Mouse (Mus musculus) limb, embryonic 14.5 days (tissue): ENCODE measurements around the gene Pim3. TPM values are rescaled to one million over a fixed set of nuclear protein-coding genes. Genes with fewer than 3 reads are reported as not detected.

Experiments
- ATAC-seq: fragments of 200-750 bp; cut with Nextera tagmentation; 2 replicates; pipeline ENCODE4 v1.8.0; 2017; ENCODE audit warnings: low read depth, moderate number of reproducible peaks, moderate TSS enrichment; ENCODE audit not compliant: low FRiP score
- DNase-seq: peaks from one replicate; pipeline ENCODE4 v3.0.0-alpha.2; 2015; ENCODE audit warnings: low spot score
- H3K27ac ChIP-seq: fragments of 300-500 bp; sonication (generic); replicated peaks from 2 replicates; pipeline ENCODE4 v1.5.1; 2014; ENCODE audit warnings: low read depth, mild to moderate bottlenecking, low read length, moderate library complexity, mixed read lengths
- H3K27me3 ChIP-seq: fragments of 300-500 bp; sonication (generic); 2 replicates; pipeline ENCODE4 v1.6.1; 2014; ENCODE audit warnings: low read length, mixed read lengths; ENCODE audit not compliant: control insufficient read depth, insufficient read depth
- H3K36me3 ChIP-seq: fragments of 300-500 bp; sonication (generic); 2 replicates; pipeline ENCODE4 v1.6.1; 2014; ENCODE audit warnings: mild to moderate bottlenecking, low read length, moderate library complexity, mixed read lengths; ENCODE audit not compliant: control insufficient read depth, insufficient read depth
- H3K4me1 ChIP-seq: fragments of 300-500 bp; sonication (generic); 2 replicates; pipeline ENCODE4 v1.6.1; 2014; ENCODE audit warnings: antibody characterized with exemption, low read length, mixed read lengths; ENCODE audit not compliant: control insufficient read depth, insufficient read depth
- H3K4me2 ChIP-seq: fragments of 300-500 bp; sonication (generic); replicated peaks from 2 replicates; pipeline ENCODE4 v1.6.1; 2014; ENCODE audit warnings: low read depth, mild to moderate bottlenecking, low read length, moderate library complexity; ENCODE audit not compliant: severe bottlenecking
- H3K4me3 ChIP-seq: fragments of 300-500 bp; sonication (generic); replicated peaks from 2 replicates; pipeline ENCODE4 v1.5.1; 2014; ENCODE audit warnings: low read length
- H3K9ac ChIP-seq: fragments of 300-500 bp; sonication (generic); 2 replicates; pipeline ENCODE4 v1.6.1; 2014; ENCODE audit warnings: mild to moderate bottlenecking, low read depth, low read length, moderate library complexity; ENCODE audit not compliant: severe bottlenecking
- H3K9me3 ChIP-seq: fragments of 300-500 bp; sonication (generic); 2 replicates; pipeline ENCODE4 v1.6.1; 2016; ENCODE audit warnings: low read length; ENCODE audit not compliant: control insufficient read depth
- POLR2A ChIP-seq: fragments of 200-500 bp; IDR thresholded peaks from 2 replicates; pipeline ENCODE4 v1.8.0; 2012; ENCODE audit warnings: inconsistent platforms, mild to moderate bottlenecking, moderate library complexity, borderline replicate concordance; ENCODE audit not compliant: insufficient read depth, insufficient read length; ENCODE audit errors: extremely low read depth
- WGBS: fragments of 180-500 bp; shearing (Covaris S2); extraction: QIAGEN DNeasy Blood & Tissue Kit; methylation state at CpG from one replicate; pipeline ENCODE4 v1.1.7; 2014; 5-methylcytosine and 5-hydroxymethylcytosine counted together
- polyA plus RNA-seq, 2 experiments: library from polyadenylated mRNA; depleted of rRNA in 1 of 2; stranded (reverse) in 1 of 2; unstranded in 1 of 2; fragments of >200 nt; fragmentation: Nextera tagmentation in 1 of 2; extraction: Ambion mirVana in 1 of 2; gene quantifications; 2 replicates each; pipeline versions ENCODE4 v1.2.1 to v1.2.3; 2012 to 2014

Gene Pim3
- polyA plus RNA-seq, 2 experiments = 15.2 to 38.1 TPM

DNA sequence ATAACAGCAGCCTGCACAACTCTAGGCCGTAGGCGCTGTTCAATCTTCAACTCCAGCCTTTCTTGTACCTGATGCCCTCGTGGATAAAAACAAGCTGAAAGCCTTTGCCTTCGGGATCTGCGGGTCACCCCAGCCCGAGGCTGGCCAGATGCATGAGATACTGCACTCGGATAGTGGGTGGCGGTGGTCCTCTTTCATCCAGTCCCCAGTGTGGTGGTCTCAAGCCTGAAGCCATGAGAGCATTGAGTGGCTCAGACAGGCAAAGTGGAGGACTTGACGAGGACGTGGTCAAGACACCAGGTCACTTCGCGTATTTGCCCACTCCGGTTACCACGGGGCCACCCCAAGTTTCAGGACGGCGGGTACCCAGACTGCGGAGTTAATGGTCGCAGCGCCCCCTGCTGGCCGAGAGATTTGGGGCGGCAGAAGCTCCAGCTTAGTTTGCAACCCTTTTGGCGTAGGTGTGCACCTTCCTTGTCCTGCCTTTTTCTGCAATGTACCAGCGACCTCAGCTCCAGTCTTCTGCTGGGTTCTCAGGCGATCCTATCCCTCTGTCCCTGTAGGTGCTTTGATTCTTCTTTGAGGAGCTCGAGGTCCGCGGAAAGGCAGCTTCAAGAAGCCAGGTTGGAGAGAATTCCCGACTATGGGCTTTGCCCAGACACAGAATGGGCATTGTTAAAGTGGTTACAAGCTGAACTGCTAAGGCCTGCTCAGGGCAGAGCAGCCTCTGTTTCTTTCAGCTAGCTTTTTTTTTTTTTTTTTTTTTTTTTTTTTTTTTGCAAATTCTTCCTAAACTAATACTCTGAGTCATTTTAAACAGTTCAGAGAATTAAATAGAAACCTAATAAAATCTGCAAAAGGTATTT is 14.4 kb downstream of the Pim3 start:
- Histone ChIP-seq H3K27me3 (no peaks in the 10 kb centered on the region), H3K9me3 (no peaks in the 10 kb centered on the region), H3K4me2 (peak overlapping the region; percentile 30), H3K36me3 (no peaks in the 10 kb centered on the region), H3K4me1 (peaks cover 4% of the 10 kb centered on the region; the same call in 1 of the 2 replicates), H3K4me3 (no peak overlapping the region), H3K9ac (no peak overlapping the region), H3K27ac (no peak overlapping the region)
- 12% methylated on average over 28 of the region's 28 CpGs for WGBS
- peak; percentile 76 for DNase-seq
- TF ChIP-seq POLR2A = no peak
- peak; percentile 68 for ATAC-seq

- H3K9me3 ChIP-seq = no peaks in the 10 kb centered on the region
- no peak overlapping the region for H3K27ac ChIP-seq
- H3K9ac ChIP-seq = no peak overlapping the region
- H3K4me2 ChIP-seq = no peak overlapping the region
- peaks cover 4% of the 10 kb centered on the region; the same call in 1 of the 2 replicates for H3K4me1 ChIP-seq
- no peaks in the 10 kb centered on the region for H3K36me3 ChIP-seq
- no peak for TF ChIP-seq POLR2A
- H3K27me3 ChIP-seq = no peaks in the 10 kb centered on the region
- WGBS = 78% methylated on average over 10 of the region's 10 CpGs
- DNase-seq (no peak), ATAC-seq (no peak)
- H3K4me3 ChIP-seq = no peak overlapping the region
Measured at GRCm38 (mm10) chr15:88877021-88877400, 15.0 kb downstream of the Pim3 start.

GRCm38 (mm10) chr15:88881253-88882044 is 19.5 kb downstream of the Pim3 start:
- Histone ChIP-seq H3K9me3 (no peaks in the 10 kb centered on the region), H3K27me3 (no peaks in the 10 kb centered on the region), H3K9ac (no peak overlapping the region), H3K36me3 (no peaks in the 10 kb centered on the region), H3K4me2 (no peak overlapping the region), H3K27ac (no peak overlapping the region), H3K4me3 (no peak overlapping the region), H3K4me1 (no peaks in the 10 kb centered on the region)
- 53% methylated on average over 21 of the region's 22 CpGs for WGBS
- no peak for TF ChIP-seq POLR2A
- DNase-seq (no peak), ATAC-seq (no peak)

GRCm38 (mm10) chr15:88882851-88883250 is 20.9 kb downstream of the Pim3 start:
- no peak overlapping the region for H3K9ac ChIP-seq
- H3K9me3 ChIP-seq = no peaks in the 10 kb centered on the region
- H3K27me3 ChIP-seq = no peaks in the 10 kb centered on the region
- ATAC-seq (no peak), DNase-seq (no peak)
- no peak overlapping the region for H3K4me3 ChIP-seq
- no peaks in the 10 kb centered on the region for H3K36me3 ChIP-seq
- no peak for TF ChIP-seq POLR2A
- H3K27ac ChIP-seq = no peak overlapping the region
- no peaks in the 10 kb centered on the region for H3K4me1 ChIP-seq
- H3K4me2 ChIP-seq = no peak overlapping the region
- 59% methylated on average over 4 of the region's 4 CpGs for WGBS

- ATAC-seq (no peak), DNase-seq (no peak)
- WGBS = 78% methylated on average over 9 of the region's 9 CpGs
- H3K9me3 ChIP-seq = no peaks in the 10 kb centered on the region
- TF ChIP-seq POLR2A = no peak
- no peak overlapping the region for H3K4me3 ChIP-seq
- no peaks in the 10 kb centered on the region for H3K36me3 ChIP-seq
- H3K4me1 ChIP-seq = no peaks in the 10 kb centered on the region
- no peak overlapping the region for H3K9ac ChIP-seq
- H3K4me2 ChIP-seq = no peak overlapping the region
- H3K27me3 ChIP-seq = no peaks in the 10 kb centered on the region
- H3K27ac ChIP-seq = no peak overlapping the region
Measured at GRCm38 (mm10) chr15:88883342-88883741, 21.4 kb downstream of the Pim3 start.
